Mouse (Mus musculus) lung, embryonic 15.5 days (tissue): ENCODE data around the gene Spen. TPM values are rescaled to one million over a fixed set of nuclear protein-coding genes. Genes with fewer than 3 reads are reported as not detected.

ENCODE experiments used
- ATAC-seq: fragments of 200-750 bp; cut with Nextera tagmentation; 2 replicates; pipeline ENCODE4 v1.8.0; 2017; ENCODE audit warnings: moderate number of reproducible peaks, borderline replicate concordance; ENCODE audit not compliant: low FRiP score, low TSS enrichment; ENCODE audit errors: extremely low read depth
- H3K27ac ChIP-seq: fragments of 300-500 bp; sonication (generic); 2 replicates; pipeline ENCODE4 v1.5.1; 2015; ENCODE audit warnings: moderate library complexity, mild to moderate bottlenecking, inconsistent platforms
- H3K27me3 ChIP-seq: fragments of 300-500 bp; sonication (generic); 2 replicates; pipeline ENCODE4 v1.6.1; 2015; ENCODE audit warnings: inconsistent platforms
- H3K36me3 ChIP-seq: fragments of 300-500 bp; sonication (generic); 2 replicates; pipeline ENCODE4 v1.6.1; 2015; ENCODE audit warnings: inconsistent platforms
- H3K4me1 ChIP-seq: fragments of 300-500 bp; sonication (generic); 2 replicates; pipeline ENCODE4 v1.6.1; 2015; ENCODE audit warnings: inconsistent platforms
- H3K4me2 ChIP-seq: fragments of 300-500 bp; sonication (generic); 2 replicates; pipeline ENCODE4 v1.6.1; 2015; ENCODE audit warnings: inconsistent platforms, mild to moderate bottlenecking, moderate library complexity
- H3K4me3 ChIP-seq: fragments of 300-500 bp; sonication (generic); 2 replicates; pipeline ENCODE4 v1.5.1; 2015; ENCODE audit warnings: mild to moderate bottlenecking, inconsistent platforms
- H3K9ac ChIP-seq: fragments of 300-500 bp; sonication (generic); 2 replicates; pipeline ENCODE4 v1.6.1; 2015; ENCODE audit warnings: inconsistent platforms
- H3K9me3 ChIP-seq: fragments of 300-500 bp; sonication (generic); 2 replicates; pipeline ENCODE4 v1.6.1; 2016; ENCODE audit warnings: inconsistent platforms
- WGBS: fragments of 180-500 bp; shearing (Covaris S2); methylation state at CpG from one replicate; pipeline ENCODE4 v1.1.7; 2015; 5-methylcytosine and 5-hydroxymethylcytosine counted together
- polyA plus RNA-seq: library from polyadenylated mRNA; unstranded; fragments of >200 nt; fragmentation: Nextera tagmentation; extraction: Ambion mirVana; gene quantifications from 2 replicates; pipeline ENCODE4 v1.2.1, GENCODE M21; 2015

The Spen gene
- polyA plus RNA-seq, 1 experiment from 2014 or later = 10.3 TPM

DNA sequence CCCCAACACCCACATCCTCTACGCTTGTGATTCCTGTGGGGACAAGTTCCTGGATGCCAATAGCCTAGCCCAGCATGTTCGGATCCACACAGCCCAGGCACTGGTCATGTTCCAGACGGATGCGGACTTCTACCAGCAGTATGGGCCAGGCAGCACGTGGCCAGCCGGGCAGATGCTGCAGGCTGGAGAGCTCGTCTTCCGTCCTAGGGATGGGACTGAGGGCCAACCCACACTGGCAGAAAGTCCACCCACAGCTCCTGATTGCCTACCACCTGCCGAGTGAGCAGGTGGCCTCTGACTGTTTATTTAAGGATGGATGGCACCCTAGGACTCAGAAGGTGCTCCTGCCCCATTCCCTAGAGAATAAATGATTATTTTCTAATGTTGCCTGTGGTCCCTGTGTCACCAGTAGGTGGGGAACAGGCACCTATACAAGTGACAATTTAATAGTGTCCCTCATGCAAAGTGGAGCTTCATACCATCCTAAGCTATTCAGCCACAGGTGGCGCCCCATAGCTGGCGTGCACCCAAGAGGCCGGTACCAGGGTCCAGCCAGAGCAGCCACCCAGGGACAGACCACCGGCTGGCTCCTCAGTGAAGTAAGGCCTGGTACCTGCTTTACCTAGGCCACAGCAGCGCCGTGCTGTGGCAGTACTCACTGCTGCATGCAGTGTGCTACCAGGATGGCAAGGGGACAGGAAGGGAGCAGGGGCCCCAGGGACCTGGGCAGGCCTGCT, 71.4 kb downstream of the Spen start:
- Histone ChIP-seq H3K4me3 (no peak overlapping the region), H3K4me2 (no peak overlapping the region), H3K27ac (no peak overlapping the region), H3K36me3 (peaks cover 93% of the 10 kb centered on the region), H3K9me3 (no peaks in the 10 kb centered on the region), H3K9ac (no peak overlapping the region), H3K27me3 (no peaks in the 10 kb centered on the region), H3K4me1 (no peaks in the 10 kb centered on the region; the same call in 1 of the 2 replicates)
- no peak for ATAC-seq
- WGBS = 82% methylated on average over 15 of the region's 15 CpGs

GRCm38 (mm10) chr4:141466289-141466795, 72.1 kb downstream of the Spen start:
- Histone ChIP-seq H3K9ac (no peak overlapping the region), H3K4me1 (no peaks in the 10 kb centered on the region; the same call in 1 of the 2 replicates), H3K4me2 (no peak overlapping the region), H3K4me3 (no peak overlapping the region), H3K27ac (no peak overlapping the region), H3K27me3 (no peaks in the 10 kb centered on the region), H3K36me3 (peaks cover 87% of the 10 kb centered on the region), H3K9me3 (no peaks in the 10 kb centered on the region)
- ATAC-seq = no peak
- 77% methylated on average over 16 of the region's 16 CpGs for WGBS

- Histone ChIP-seq H3K4me2 (no peak overlapping the region), H3K4me3 (no peak overlapping the region), H3K27me3 (no peaks in the 10 kb centered on the region), H3K27ac (no peak overlapping the region), H3K9ac (no peak overlapping the region), H3K9me3 (no peaks in the 10 kb centered on the region), H3K36me3 (peaks cover 80% of the 10 kb centered on the region), H3K4me1 (no peaks in the 10 kb centered on the region; the same call in 1 of the 2 replicates)
- ATAC-seq = no peak
- 85% methylated on average over 34 of the region's 34 CpGs for WGBS
Observed at GRCm38 (mm10) chr4:141465512-141466288, 72.7 kb downstream of the Spen start.

DNA sequence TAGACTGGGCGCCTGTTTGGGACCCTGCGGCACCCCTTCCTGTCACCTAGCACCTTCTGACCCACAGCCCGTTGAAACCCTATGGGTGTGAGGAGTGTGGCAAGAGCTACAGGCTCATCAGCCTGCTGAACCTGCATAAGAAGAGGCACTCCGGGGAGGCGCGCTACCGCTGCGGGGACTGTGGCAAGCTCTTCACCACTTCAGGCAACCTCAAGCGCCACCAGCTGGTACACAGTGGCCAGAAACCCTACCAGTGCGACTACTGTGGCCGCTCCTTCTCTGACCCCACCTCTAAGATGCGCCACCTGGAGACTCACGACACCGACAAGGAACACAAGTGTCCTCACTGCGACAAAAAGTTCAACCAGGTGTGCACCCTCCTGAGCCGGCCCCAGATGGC, 73.7 kb downstream of the Spen start:
- H3K4me3 ChIP-seq = no peak overlapping the region
- H3K4me2 ChIP-seq = no peak overlapping the region
- H3K9ac ChIP-seq = no peak overlapping the region
- H3K4me1 ChIP-seq = no peaks in the 10 kb centered on the region; the same call in 1 of the 2 replicates
- WGBS = 74% methylated on average over 16 of the region's 16 CpGs
- H3K36me3 ChIP-seq = peaks cover 74% of the 10 kb centered on the region
- H3K27me3 ChIP-seq = no peaks in the 10 kb centered on the region
- H3K9me3 ChIP-seq = no peaks in the 10 kb centered on the region
- ATAC-seq = no peak
- H3K27ac ChIP-seq = no peak overlapping the region

DNA sequence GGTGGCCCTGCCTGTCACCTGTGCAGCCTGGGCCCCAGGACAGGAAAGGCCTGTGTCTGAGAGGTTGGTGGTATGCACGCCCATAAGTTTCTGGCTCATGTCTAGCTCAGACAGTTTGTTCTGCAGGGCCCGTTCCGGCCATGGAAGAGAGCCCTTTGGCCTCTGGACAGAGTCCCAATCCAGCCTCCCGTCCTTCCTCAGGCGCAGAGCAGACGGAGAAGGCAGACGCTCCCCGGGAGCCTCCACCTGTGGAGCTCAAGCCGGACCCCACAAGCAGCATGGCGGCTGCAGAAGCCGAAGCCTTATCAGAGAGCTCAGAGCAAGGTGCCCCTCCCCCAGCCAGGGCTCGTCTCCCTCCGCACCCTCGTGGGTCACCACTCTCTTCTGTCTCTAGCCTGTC, 74.9 kb downstream of the Spen start:
- H3K9me3 ChIP-seq = no peaks in the 10 kb centered on the region
- H3K36me3 ChIP-seq = peaks cover 62% of the 10 kb centered on the region
- WGBS = 62% methylated on average over 14 of the region's 14 CpGs
- no peak overlapping the region for H3K4me2 ChIP-seq
- peaks cover 4% of the 10 kb centered on the region for H3K4me1 ChIP-seq
- H3K4me3 ChIP-seq = no peak overlapping the region
- H3K9ac ChIP-seq = no peak overlapping the region
- no peak for ATAC-seq
- H3K27ac ChIP-seq = no peak overlapping the region
- no peaks in the 10 kb centered on the region for H3K27me3 ChIP-seq

GRCm38 (mm10) chr4:141461576-141461975, 76.8 kb downstream of the Spen start:
- H3K36me3 ChIP-seq = peaks cover 46% of the 10 kb centered on the region
- H3K4me3 ChIP-seq = no peak overlapping the region
- no peak overlapping the region for H3K4me2 ChIP-seq
- peaks cover 11% of the 10 kb centered on the region for H3K4me1 ChIP-seq
- no peak overlapping the region for H3K9ac ChIP-seq
- H3K9me3 ChIP-seq = no peaks in the 10 kb centered on the region
- ATAC-seq = no peak
- no peak overlapping the region for H3K27ac ChIP-seq
- WGBS = 88% methylated on average over 12 of the region's 12 CpGs
- H3K27me3 ChIP-seq = no peaks in the 10 kb centered on the region

- no peak overlapping the region for H3K4me3 ChIP-seq
- H3K4me1 ChIP-seq = peaks cover 11% of the 10 kb centered on the region
- H3K9me3 ChIP-seq = no peaks in the 10 kb centered on the region
- H3K36me3 ChIP-seq = peaks cover 41% of the 10 kb centered on the region
- WGBS = 69% methylated on average over 12 of the region's 12 CpGs
- no peak overlapping the region for H3K9ac ChIP-seq
- H3K4me2 ChIP-seq = no peak overlapping the region
- ATAC-seq = no peak
- H3K27ac ChIP-seq = no peak overlapping the region
- H3K27me3 ChIP-seq = no peaks in the 10 kb centered on the region
Observed at GRCm38 (mm10) chr4:141461088-141461487, 77.3 kb downstream of the Spen start.

GRCm38 (mm10) chr4:141460481-141460880, 77.9 kb downstream of the Spen start:
- Histone ChIP-seq H3K9me3 (no peaks in the 10 kb centered on the region), H3K4me1 (peaks cover 11% of the 10 kb centered on the region), H3K9ac (no peak overlapping the region), H3K27ac (no peak overlapping the region), H3K4me3 (no peak overlapping the region), H3K4me2 (no peak overlapping the region), H3K36me3 (peaks cover 35% of the 10 kb centered on the region), H3K27me3 (no peaks in the 10 kb centered on the region)
- no peak for ATAC-seq
- 91% methylated on average over 4 of the region's 4 CpGs for WGBS

- peaks cover 11% of the 10 kb centered on the region for H3K4me1 ChIP-seq
- H3K27ac ChIP-seq = no peak overlapping the region
- no peak overlapping the region for H3K4me3 ChIP-seq
- peaks cover 27% of the 10 kb centered on the region for H3K36me3 ChIP-seq
- ATAC-seq = no peak
- no peak overlapping the region for H3K4me2 ChIP-seq
- no peak overlapping the region for H3K9ac ChIP-seq
- H3K9me3 ChIP-seq = no peaks in the 10 kb centered on the region
- no peaks in the 10 kb centered on the region for H3K27me3 ChIP-seq
- 85% methylated on average over 9 of the region's 9 CpGs for WGBS
Observed at GRCm38 (mm10) chr4:141459766-141460165, 78.6 kb downstream of the Spen start.

GRCm38 (mm10) chr4:141458888-141459287, 79.5 kb downstream of the Spen start:
- Histone ChIP-seq H3K4me2 (no peak overlapping the region), H3K27me3 (no peaks in the 10 kb centered on the region), H3K9me3 (no peaks in the 10 kb centered on the region), H3K4me3 (no peak overlapping the region), H3K36me3 (peaks cover 19% of the 10 kb centered on the region), H3K27ac (peak overlapping the region; percentile 38; the same call in 1 of the 2 replicates), H3K9ac (no peak overlapping the region), H3K4me1 (peaks cover 11% of the 10 kb centered on the region)
- ATAC-seq = no peak
- 60% methylated on average over 3 of the region's 3 CpGs for WGBS

DNA sequence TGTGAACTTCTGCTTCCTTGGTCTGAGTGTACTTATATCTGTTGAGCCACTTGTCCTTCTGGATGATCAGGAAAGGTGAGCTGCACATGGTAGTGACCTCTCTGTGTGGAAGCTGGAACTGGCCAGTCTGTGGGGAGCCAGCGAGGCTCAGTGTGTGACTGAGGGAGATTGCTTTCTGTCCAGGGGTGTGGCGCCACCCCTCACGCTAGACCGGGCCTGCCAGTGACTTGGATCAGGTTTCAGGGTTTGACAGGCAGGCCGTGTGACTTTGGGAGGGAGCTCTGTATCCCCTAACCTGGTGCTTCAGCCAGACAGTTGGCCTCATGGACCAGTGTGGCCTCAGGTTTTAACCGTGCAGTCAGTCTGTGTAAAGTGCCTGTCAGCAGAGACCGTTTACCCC, 80.2 kb downstream of the Spen start:
- H3K9ac ChIP-seq = no peak overlapping the region
- no peaks in the 10 kb centered on the region for H3K9me3 ChIP-seq
- peak overlapping the region; percentile 38; the same call in 1 of the 2 replicates for H3K27ac ChIP-seq
- no peak overlapping the region for H3K4me2 ChIP-seq
- ATAC-seq = peak; percentile 35; the same call in 1 of the 2 replicates
- peaks cover 13% of the 10 kb centered on the region for H3K36me3 ChIP-seq
- H3K4me3 ChIP-seq = no peak overlapping the region
- 15% methylated on average over 7 of the region's 7 CpGs for WGBS
- H3K4me1 ChIP-seq = peaks cover 11% of the 10 kb centered on the region
- no peaks in the 10 kb centered on the region for H3K27me3 ChIP-seq
